Mouse (Mus musculus): ENCODE measurements at regions not wholly inside any gene's neighbourhood (a gene's known extent, or its start where the extent isn't known, plus 50 kb on each side); places are given as distances from the start of the nearest gene placed in this dataset.

- DNase-seq = no peak
Observed at GRCm38 (mm10) chr4:125339056-125339455, 151.4 kb upstream of the Grik3 start.

GRCm38 (mm10) chr4:125328806-125329205 is 161.7 kb upstream of the Grik3 start:
- DNase-seq = peak; percentile 63

GRCm38 (mm10) chr4:125324495-125324894 is 166.0 kb upstream of the Grik3 start:
- no peak for DNase-seq

GRCm38 (mm10) chr4:125319343-125319742 is 171.2 kb upstream of the Grik3 start:
- DNase-seq = no peak

GRCm38 (mm10) chr4:125318293-125318692 is 172.2 kb upstream of the Grik3 start:
- no peak for DNase-seq

- DNase-seq = no peak
Observed at GRCm38 (mm10) chr4:125316876-125317275, 173.6 kb upstream of the Grik3 start.

- no peak for DNase-seq
Observed at GRCm38 (mm10) chr4:125315818-125316217, 174.7 kb upstream of the Grik3 start.

- no peak for DNase-seq
Observed at GRCm38 (mm10) chr4:125313892-125314291, 176.6 kb upstream of the Grik3 start.

- DNase-seq = no peak
Observed at GRCm38 (mm10) chr4:125313252-125313651, 177.2 kb upstream of the Grik3 start.

GRCm38 (mm10) chr4:125308171-125308570 is 180.5 kb upstream of the Zc3h12a start:
- DNase-seq = no peak

- DNase-seq = no peak
Observed at GRCm38 (mm10) chr4:125305766-125306165, 178.1 kb upstream of the Zc3h12a start.

- no peak for DNase-seq
Observed at GRCm38 (mm10) chr4:125302660-125303059, 175.0 kb upstream of the Zc3h12a start.

GRCm38 (mm10) chr4:125300503-125301457 is 173.1 kb upstream of the Zc3h12a start:
- DNase-seq = peak; percentile 94

GRCm38 (mm10) chr4:125290761-125291160 is 163.1 kb upstream of the Zc3h12a start:
- DNase-seq = no peak

GRCm38 (mm10) chr4:125289709-125290108 is 162.1 kb upstream of the Zc3h12a start:
- DNase-seq = no peak

GRCm38 (mm10) chr4:125289031-125289449 is 161.4 kb upstream of the Zc3h12a start:
- DNase-seq = no peak

GRCm38 (mm10) chr4:125282974-125283319 is 155.3 kb upstream of the Zc3h12a start:
- DNase-seq = no peak

GRCm38 (mm10) chr4:125282154-125282973 is 154.7 kb upstream of the Zc3h12a start:
- DNase-seq = peak; percentile 42

- no peak for DNase-seq
Observed at GRCm38 (mm10) chr4:125279165-125279564, 151.5 kb upstream of the Zc3h12a start.

GRCm38 (mm10) chr4:125276861-125277260 is 149.2 kb upstream of the Zc3h12a start:
- DNase-seq = no peak

- DNase-seq = no peak
Observed at GRCm38 (mm10) chr4:125275259-125275658, 147.6 kb upstream of the Zc3h12a start.

- no peak for DNase-seq
Observed at GRCm38 (mm10) chr4:125270951-125271350, 143.3 kb upstream of the Zc3h12a start.

- no peak for DNase-seq
Observed at GRCm38 (mm10) chr4:125266212-125266611, 138.6 kb upstream of the Zc3h12a start.

- peak; percentile 38 for DNase-seq
Observed at GRCm38 (mm10) chr4:125265575-125265974, 137.9 kb upstream of the Zc3h12a start.

Measured in kidney, postnatal 10 days (tissue).